In genomic region chr5:111431007-111431730, GRCm38 (mm10) we compare ENCODE assay signal across 11 mouse cellular contexts. TPM values are rescaled to one million over a fixed set of nuclear protein-coding genes. Genes with fewer than 3 reads are reported as not detected.
A peak's percentile ranks its signal among the peaks of the same experiment; 100 is the strongest.
DNase-seq lines count a peak whose midpoint lies in the region; ATAC-seq and TF ChIP-seq lines count a peak whose summit lies in the region.
"Had no signal": no experiment of that assay in that cellular context is flagged by ENCODE, and none has a peak within 500 bp of the region (broad histone marks: within the 10 kb centered on the region; RNA-seq: fewer than 3 reads in every experiment).

No protein-coding gene starts in this region.

- no peak overlapping the region for H3K27ac ChIP-seq in heart, embryonic 12.5 days (ENCODE audit: poor library complexity, severe bottlenecking)
- no peak overlapping the region for H3K27ac ChIP-seq in heart, embryonic 10.5 days
- H3K27ac ChIP-seq in hindbrain, embryonic 14.5 days = peak overlapping the region; percentile 38; the same call in 1 of the 2 replicates
- H3K27ac ChIP-seq in stomach, embryonic 16.5 days (ENCODE audit: low read length) = no peak overlapping the region
- no peak overlapping the region for H3K27ac ChIP-seq in layer of hippocampus, adult 2 months

- H3K27me3 ChIP-seq in heart, embryonic 12.5 days (replicated peaks) = 0 out of 2 replicates have a peak, but pooled peaks cover 6% of the 10 kb centered on the region
- peaks cover 3% of the 10 kb centered on the region; the same call in 1 of the 2 replicates for H3K27me3 ChIP-seq in heart, embryonic 10.5 days (ENCODE audit: insufficient read depth, poor library complexity, severe bottlenecking)
- H3K27me3 ChIP-seq in hindbrain, embryonic 14.5 days (ENCODE audit: control insufficient read depth, insufficient read depth, low read length) = no peaks in the 10 kb centered on the region
- H3K27me3 ChIP-seq in stomach, embryonic 16.5 days (ENCODE audit: control insufficient read depth, insufficient read depth, low read length) = no peaks in the 10 kb centered on the region

- peak overlapping the region; percentile 3; the same call in 1 of the 2 replicates for H3K9ac ChIP-seq in heart, embryonic 12.5 days
- H3K9ac ChIP-seq in hindbrain, embryonic 14.5 days = peak overlapping the region; percentile 28
- H3K9ac ChIP-seq in stomach, embryonic 16.5 days (ENCODE audit: low read length) = peak overlapping the region; percentile 55; the same call in 1 of the 2 replicates

- ATAC-seq in heart, embryonic 12.5 days (ENCODE audit: insufficient number of reproducible peaks, low FRiP score) = no peak
- no peak for ATAC-seq in hindbrain, embryonic 14.5 days (ENCODE audit: low FRiP score)
- ATAC-seq in stomach, embryonic 16.5 days (ENCODE audit: insufficient read depth, low FRiP score) = no peak

- no peaks in the 10 kb centered on the region for H3K9me3 ChIP-seq in heart, embryonic 12.5 days (replicated peaks)
- no peaks in the 10 kb centered on the region for H3K9me3 ChIP-seq in heart, embryonic 10.5 days
- H3K9me3 ChIP-seq in hindbrain, embryonic 14.5 days (ENCODE audit: control insufficient read depth, low read length) = no peaks in the 10 kb centered on the region
- H3K9me3 ChIP-seq in stomach, embryonic 16.5 days (replicated peaks; ENCODE audit: control insufficient read depth, low read length) = no peaks in the 10 kb centered on the region

- 0 out of 2 replicates have a peak, but pooled peaks cover 4% of the 10 kb centered on the region for H3K36me3 ChIP-seq in heart, embryonic 12.5 days
- 0 out of 2 replicates have a peak, but pooled peaks cover under 1% of the 10 kb centered on the region for H3K36me3 ChIP-seq in heart, embryonic 10.5 days
- H3K36me3 ChIP-seq in hindbrain, embryonic 14.5 days (replicated peaks; ENCODE audit: control insufficient read depth, insufficient read depth) = no peaks in the 10 kb centered on the region
- H3K36me3 ChIP-seq in stomach, embryonic 16.5 days (ENCODE audit: control insufficient read depth, insufficient read depth, low read length) = no peaks in the 10 kb centered on the region

- H3K4me2 ChIP-seq in heart, embryonic 12.5 days = no peak overlapping the region
- peak overlapping the region; percentile 99 for H3K4me2 ChIP-seq in hindbrain, embryonic 14.5 days (replicated peaks)
- no peak overlapping the region for H3K4me2 ChIP-seq in stomach, embryonic 16.5 days (ENCODE audit: low read depth, low read length)
- H3K4me2 ChIP-seq: liver, embryonic 11.5 days had no signal

- no peak overlapping the region for H3K4me3 ChIP-seq in heart, embryonic 12.5 days
- H3K4me3 ChIP-seq in heart, embryonic 10.5 days = no peak overlapping the region
- no peak overlapping the region for H3K4me3 ChIP-seq in hindbrain, embryonic 14.5 days (replicated peaks; ENCODE audit: low read length)
- no peak overlapping the region for H3K4me3 ChIP-seq in stomach, embryonic 16.5 days (replicated peaks; ENCODE audit: low read length)
- H3K4me3 ChIP-seq in layer of hippocampus, adult 2 months = no peak overlapping the region

- DNase-seq in heart, embryonic 10.5 days (ENCODE audit: low spot score) = no peak
- peak; percentile 66 for DNase-seq in testis, postnatal 10 days (ENCODE audit: low spot score)
- no peak for DNase-seq in testis, postnatal 14 days (ENCODE audit: low spot score)
- DNase-seq in hindbrain, embryonic 14.5 days (ENCODE audit: low spot score) = no peak
- DNase-seq in layer of hippocampus, adult 2 months (ENCODE audit: low spot score in 2 of 2) = no peak
- no peak for DNase-seq in liver
- DNase-seq: adrenal gland, adult 2 months; spleen, adult 18-20 months had no signal

- peaks cover 82% of the 10 kb centered on the region for H3K4me1 ChIP-seq in heart, embryonic 12.5 days (replicated peaks)
- H3K4me1 ChIP-seq in heart, embryonic 10.5 days = peaks cover 60% of the 10 kb centered on the region
- peaks cover 96% of the 10 kb centered on the region for H3K4me1 ChIP-seq in hindbrain, embryonic 14.5 days (replicated peaks; ENCODE audit: control insufficient read depth, insufficient read depth, low read length)
- peaks cover 44% of the 10 kb centered on the region for H3K4me1 ChIP-seq in stomach, embryonic 16.5 days (ENCODE audit: control insufficient read depth, insufficient read depth, low read length)

- WGBS in heart, embryonic 12.5 days = 59% methylated on average over 11 of the region's 11 CpGs
- 74% methylated on average over 11 of the region's 11 CpGs for WGBS in heart, embryonic 10.5 days
- 37% methylated on average over 11 of the region's 11 CpGs for WGBS in hindbrain, embryonic 14.5 days
- 54% methylated on average over 11 of the region's 11 CpGs for WGBS in stomach, embryonic 16.5 days

- no peak for TF ChIP-seq CTCF in layer of hippocampus, adult 2 months (conservative IDR thresholded peaks at IDR 0.05)

RNA-seq across cellular contexts. Expression of gene Mn1, which starts 14.0 kb away (rescaled TPM):
- 8.0 and 8.2 TPM in 2 replicates for polyA plus RNA-seq in heart, embryonic 12.5 days (2016; fragmentation: Nextera tagmentation; extraction: Ambion mirVana)
- 6.4 and 7.7 TPM in 2 replicates for polyA plus RNA-seq in heart, embryonic 10.5 days (2016; fragmentation: Nextera tagmentation; extraction: Ambion mirVana)
- 27.8 and 28.6 TPM in 2 replicates for polyA plus RNA-seq in hindbrain, embryonic 14.5 days (2014; fragmentation: Nextera tagmentation; extraction: Ambion mirVana)
- polyA plus RNA-seq in stomach, embryonic 16.5 days (2015; fragmentation: Nextera tagmentation; extraction: Ambion mirVana) = 11.1 and 11.7 TPM in 2 replicates
- 10 to 100 TPM; 38.4 to 45.6 TPM for total RNA-seq in layer of hippocampus, adult 2 months (2021)

Comparison
In these comparisons a context has a peak if more than half of its experiments do, and no peak if none do; other contexts are left out.
1. H3K9ac ChIP-seq: peak in every context shown above with its lines; median percentile 55 in stomach, embryonic 16.5 days; 28 in hindbrain, embryonic 14.5 days; 3 in heart, embryonic 12.5 days.